ENCODE assay signal across 9 mouse cellular contexts in the genomic region with DNA sequence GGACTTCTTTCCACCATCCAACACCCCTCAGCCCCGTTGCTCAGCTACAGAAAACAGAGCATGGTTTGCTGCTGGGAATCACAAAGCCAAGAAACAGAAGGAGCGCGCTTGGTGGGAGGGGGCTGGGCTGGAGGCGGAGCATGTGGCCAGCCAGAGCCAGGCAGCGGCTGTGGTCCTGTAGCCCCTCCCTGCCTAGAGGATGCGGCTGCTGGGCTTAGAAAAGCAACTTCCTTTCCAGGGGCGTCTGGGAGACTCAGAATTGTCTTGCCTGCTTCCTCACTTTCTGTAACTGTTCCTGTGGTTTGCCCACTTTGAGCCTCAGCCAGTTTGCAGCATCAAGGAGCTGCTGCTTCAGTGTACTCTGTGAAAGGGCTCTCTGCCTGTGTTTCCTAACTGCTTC. TPM values are rescaled to one million over a fixed set of nuclear protein-coding genes. Genes with fewer than 3 reads are reported as not detected.
A peak's percentile ranks its signal among the peaks of the same experiment; 100 is the strongest.
DNase-seq lines count a peak whose midpoint lies in the region; ATAC-seq lines count a peak whose summit lies in the region.
"Had no signal": no experiment of that assay in that cellular context is flagged by ENCODE, and none has a peak within 500 bp of the region (broad histone marks: within the 10 kb centered on the region; RNA-seq: fewer than 3 reads in every experiment).

No protein-coding gene starts in this region.

- H3K4me2 ChIP-seq in intestine, embryonic 16.5 days (ENCODE audit: low read depth, low read length): peak overlapping the region; percentile 58

- peak overlapping the region; percentile 24 for H3K4me3 ChIP-seq in intestine, embryonic 16.5 days (ENCODE audit: low read length)

- ATAC-seq in granulocyte monocyte progenitor cell, adult 5-6 weeks (replicated peaks; ENCODE audit: poor library complexity, severe bottlenecking): peak; percentile 91
- ATAC-seq in intestine, embryonic 16.5 days: peak; percentile 43; the same call in 1 of the 2 replicates
- peak; percentile 88 for ATAC-seq in megakaryocyte-erythroid progenitor cell, adult 5-6 weeks (replicated peaks; ENCODE audit: low FRiP score, low TSS enrichment, poor library complexity, severe bottlenecking)

- peak; percentile 65 for DNase-seq in 3134 (ENCODE audit: extremely low read depth, insufficient read length, low spot score)
- DNase-seq in adipocyte (ENCODE audit: low spot score): peak; percentile 17
- peak; percentile 93 for DNase-seq in embryo, embryonic 11 days
- DNase-seq in left cerebral cortex, postnatal 14 days (ENCODE audit: low spot score in 2 of 2): peak; percentile 82 to 93
- DNase-seq in skeletal muscle tissue, adult 2 months (ENCODE audit: low read depth, low spot score): peak; percentile 21

- intact Hi-C loops in left cerebral cortex, postnatal 14 days (cut with DNase I): loop anchor here (2.0 to 5.0 kb wide), 3 partner anchors 61 to 105 kb away; a partner anchor contains a TSS

- no peaks in the 10 kb centered on the region for H3K36me3 ChIP-seq in intestine, embryonic 16.5 days (ENCODE audit: control insufficient read depth, insufficient read depth, low read length)

- H3K27ac ChIP-seq in intestine, embryonic 16.5 days (ENCODE audit: low read length): peak overlapping the region; percentile 81

- H3K9ac ChIP-seq in intestine, embryonic 16.5 days (ENCODE audit: low read depth, low read length): peak overlapping the region; percentile 39

- no peaks in the 10 kb centered on the region for H3K27me3 ChIP-seq in intestine, embryonic 16.5 days (replicated peaks; ENCODE audit: control insufficient read depth, insufficient read depth, low read length)

- no peaks in the 10 kb centered on the region for H3K9me3 ChIP-seq in intestine, embryonic 16.5 days (ENCODE audit: control insufficient read depth, low read length)

- WGBS in intestine, embryonic 16.5 days: 2% methylated on average over 7 of the region's 7 CpGs

- H3K4me1 ChIP-seq in intestine, embryonic 16.5 days (ENCODE audit: control insufficient read depth, insufficient read depth, low read length): peaks cover 20% of the 10 kb centered on the region

RNA-seq across cellular contexts. Expression of a gene that starts 16.0 kb away (rescaled TPM):
- not detected in 2 replicates for total RNA-seq in granulocyte monocyte progenitor cell, adult 5-6 weeks (2014; fragmentation: Nextera tagmentation)
- total RNA-seq in granulocyte monocyte progenitor cell, adult 5-6 weeks (2017): not detected in 2 replicates
- polyA plus RNA-seq in intestine, embryonic 16.5 days (2015; fragmentation: Nextera tagmentation; extraction: Ambion mirVana): 0.22 and 0.24 TPM in 2 replicates
- total RNA-seq in left cerebral cortex, postnatal 14 days (2021): under 1 TPM in 1 of 2 experiments, not detected in 1; 0.33 TPM
- not detected in 2 replicates for total RNA-seq in megakaryocyte-erythroid progenitor cell, adult 5-6 weeks (2014; fragmentation: Nextera tagmentation)
- total RNA-seq in megakaryocyte-erythroid progenitor cell, adult 5-6 weeks (2017): 0.27 TPM in 1 of 2 replicates, not detected in the other
- total RNA-seq: adrenal gland, adult 18-20 months had no signal

RNA-seq across cellular contexts. Expression of a gene that starts 34.6 kb away (rescaled TPM):
- not detected in 2 replicates for total RNA-seq in granulocyte monocyte progenitor cell, adult 5-6 weeks (2014; fragmentation: Nextera tagmentation)
- total RNA-seq in granulocyte monocyte progenitor cell, adult 5-6 weeks (2017): not detected in 2 replicates
- 0.17 and 0.20 TPM in 2 replicates for polyA plus RNA-seq in intestine, embryonic 16.5 days (2015; fragmentation: Nextera tagmentation; extraction: Ambion mirVana)
- total RNA-seq in left cerebral cortex, postnatal 14 days (2021): 10 to 100 TPM in 1 of 2 experiments, 1 to 10 TPM in 1; 7.2 to 12.3 TPM
- 0.15 TPM in 1 of 2 replicates, not detected in the other for total RNA-seq in megakaryocyte-erythroid progenitor cell, adult 5-6 weeks (2014; fragmentation: Nextera tagmentation)
- total RNA-seq in megakaryocyte-erythroid progenitor cell, adult 5-6 weeks (2017): not detected in 2 replicates

Comparison
In these comparisons a context has a peak if more than half of its experiments do, and no peak if none do; other contexts are left out.
1. Peak in every context shown above with its lines: DNase-seq, ATAC-seq, H3K4me3 ChIP-seq and H3K27ac ChIP-seq.
2. DNase-seq: peak in every context shown above with its lines; median percentile 93 in embryo, embryonic 11 days; 88 in left cerebral cortex, postnatal 14 days; 65 in 3134; 21 in skeletal muscle tissue, adult 2 months; 17 in adipocyte.
3. RNA of a gene that starts 34.6 kb away (total RNA-seq): 7.2 to 12.3 TPM in left cerebral cortex, postnatal 14 days; 0.15 TPM in megakaryocyte-erythroid progenitor cell, adult 5-6 weeks and not detected in granulocyte monocyte progenitor cell, adult 5-6 weeks; every median in the first group is over 4 times any median in the second.